Mouse (Mus musculus) midbrain, embryonic 10.5 days (tissue): ENCODE data around the gene Brsk1. TPM values are rescaled to one million over a fixed set of nuclear protein-coding genes. Genes with fewer than 3 reads are reported as not detected.

Source experiments
- DNase-seq: peaks from one replicate; pipeline ENCODE4 v3.0.0-alpha.2; 2017; ENCODE audit warnings: low spot score
- H3K27ac ChIP-seq: fragments of 300-500 bp; sonication (generic); replicated peaks from 2 replicates; pipeline ENCODE4 v1.5.1; 2016; ENCODE audit warnings: mild to moderate bottlenecking
- H3K27me3 ChIP-seq: fragments of 300-500 bp; sonication (generic); 2 replicates; pipeline ENCODE4 v1.6.1; 2016; ENCODE audit warnings: low read depth, mild to moderate bottlenecking; ENCODE audit not compliant: poor library complexity, severe bottlenecking
- H3K36me3 ChIP-seq: fragments of 300-500 bp; sonication (generic); 2 replicates; pipeline ENCODE4 v1.6.1; 2016; ENCODE audit warnings: mild to moderate bottlenecking, moderate library complexity
- H3K4me1 ChIP-seq: fragments of 300-500 bp; sonication (generic); 2 replicates; pipeline ENCODE4 v1.6.1; 2016
- H3K4me3 ChIP-seq: fragments of 300-500 bp; sonication (generic); 2 replicates; pipeline ENCODE4 v1.5.1; 2016; ENCODE audit warnings: mild to moderate bottlenecking, moderate library complexity
- H3K9me3 ChIP-seq: fragments of 300-500 bp; sonication (generic); replicated peaks from 2 replicates; pipeline ENCODE4 v1.6.1; 2016; ENCODE audit warnings: mild to moderate bottlenecking
- WGBS: fragments of 180-500 bp; shearing (Covaris S2); methylation state at CpG from one replicate; pipeline ENCODE4 v1.1.7; 2016; 5-methylcytosine and 5-hydroxymethylcytosine counted together
- polyA plus RNA-seq: library from polyadenylated mRNA; unstranded; fragments of >200 nt; fragmentation: Nextera tagmentation; extraction: Ambion mirVana; gene quantifications from 2 replicates; pipeline ENCODE4 v1.2.1, GENCODE M21; 2016

Brsk1 gene
- polyA plus RNA-seq, 1 experiment from 2014 or later: 1.7 TPM

DNA sequence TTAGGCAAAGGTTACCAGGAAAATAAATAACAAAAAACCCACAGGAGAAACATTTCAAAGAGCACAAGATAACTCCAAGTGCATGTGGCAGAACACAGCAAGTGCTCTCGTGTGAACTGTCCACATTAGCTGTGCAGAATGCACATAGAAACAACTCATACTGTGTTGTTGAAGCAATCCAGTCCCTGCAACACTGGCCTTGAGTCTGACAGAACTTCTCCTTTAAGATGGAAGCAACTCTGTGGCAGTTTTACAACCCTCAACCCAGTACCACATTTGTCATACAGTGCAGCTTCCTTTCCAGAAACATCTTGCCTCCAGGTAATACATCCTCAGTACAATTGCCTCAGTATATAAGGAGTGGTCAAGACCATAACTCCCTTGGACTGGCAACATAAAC lies 33.6 kb upstream of the Brsk1 start:
- DNase-seq: no peak
- no peak overlapping the region for H3K27ac ChIP-seq
- peak overlapping the region; percentile 91 for H3K4me3 ChIP-seq
- no peaks in the 10 kb centered on the region for H3K9me3 ChIP-seq
- 69% methylated on average over 1 of the region's 1 CpGs for WGBS
- peaks cover 29% of the 10 kb centered on the region for H3K36me3 ChIP-seq
- peaks cover 39% of the 10 kb centered on the region for H3K4me1 ChIP-seq
- no peaks in the 10 kb centered on the region for H3K27me3 ChIP-seq

- Histone ChIP-seq H3K4me1 (peaks cover 39% of the 10 kb centered on the region), H3K36me3 (peaks cover 28% of the 10 kb centered on the region), H3K4me3 (peak overlapping the region; percentile 91), H3K9me3 (no peaks in the 10 kb centered on the region), H3K27ac (peak overlapping the region; percentile 95), H3K27me3 (no peaks in the 10 kb centered on the region)
- DNase-seq: no peak
- WGBS: 55% methylated on average over 9 of the region's 9 CpGs
Measured at GRCm38 (mm10) chr7:4657521-4658127, 32.8 kb upstream of the Brsk1 start.

DNA sequence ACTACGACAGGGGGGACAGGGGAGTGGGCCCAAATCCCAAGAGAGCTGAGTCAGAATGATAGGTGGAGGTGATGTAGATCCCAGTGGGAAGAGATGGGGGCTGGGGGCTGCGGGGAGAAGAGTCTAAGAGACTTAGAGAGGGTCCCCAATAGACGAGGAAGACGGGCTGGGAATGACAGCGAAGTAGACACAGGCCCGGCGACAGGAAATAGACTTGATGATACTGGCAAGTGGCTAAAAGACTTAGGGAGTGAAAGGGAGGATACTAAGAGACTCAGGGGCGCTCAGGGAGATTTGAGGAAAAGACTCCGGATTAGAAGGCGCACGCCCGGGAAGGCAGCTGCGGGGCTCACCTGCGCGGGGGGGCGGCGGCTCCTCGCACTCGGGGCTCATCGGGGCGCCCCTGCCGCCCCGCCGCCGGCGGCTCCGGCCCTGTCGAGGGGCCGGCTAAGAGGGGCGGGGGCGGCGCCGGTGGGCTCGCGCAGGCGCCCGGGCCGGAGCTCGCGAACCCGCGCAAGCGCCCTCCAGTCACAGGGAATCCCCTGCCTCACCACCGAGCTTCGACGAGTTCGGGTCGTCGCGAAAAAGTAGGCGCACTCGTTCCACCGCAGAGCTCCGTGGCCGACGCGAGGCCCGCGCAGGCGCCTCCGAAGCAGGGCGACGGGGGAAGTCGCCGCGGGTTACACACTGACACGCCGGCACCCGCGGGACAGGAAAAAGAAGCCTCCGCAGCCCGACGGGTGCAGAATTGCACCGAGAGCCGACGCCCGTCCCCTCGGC lies 32.1 kb upstream of the Brsk1 start:
- Histone ChIP-seq H3K36me3 (peaks cover 25% of the 10 kb centered on the region), H3K4me1 (peaks cover 39% of the 10 kb centered on the region), H3K4me3 (peak overlapping the region; percentile 91), H3K27me3 (no peaks in the 10 kb centered on the region), H3K9me3 (no peaks in the 10 kb centered on the region), H3K27ac (peak overlapping the region; percentile 95)
- WGBS: under 1% methylated on average over 78 of the region's 78 CpGs
- no peak for DNase-seq

- peaks cover 24% of the 10 kb centered on the region for H3K36me3 ChIP-seq
- WGBS: under 1% methylated on average over 54 of the region's 54 CpGs
- H3K27me3 ChIP-seq: no peaks in the 10 kb centered on the region
- peaks cover 39% of the 10 kb centered on the region for H3K4me1 ChIP-seq
- peak within 1 kb of the TSS; percentile 95 for H3K27ac ChIP-seq
- no peaks in the 10 kb centered on the region for H3K9me3 ChIP-seq
- peak within 1 kb of the TSS; percentile 91 for H3K4me3 ChIP-seq
- DNase-seq: peak; percentile 95
Measured at GRCm38 (mm10) chr7:4658912-4659551, 31.4 kb upstream of the Brsk1 start, which contains the start of gene Ppp6r1. Ppp6r1 (minus strand) TSS chr7:4659019.

- 73% methylated on average over 3 of the region's 3 CpGs for WGBS
- peak overlapping the region; percentile 95 for H3K27ac ChIP-seq
- no peak for DNase-seq
- peak overlapping the region; percentile 91 for H3K4me3 ChIP-seq
- no peaks in the 10 kb centered on the region for H3K27me3 ChIP-seq
- H3K4me1 ChIP-seq: peaks cover 39% of the 10 kb centered on the region
- H3K9me3 ChIP-seq: 0 out of 2 replicates have a peak, but pooled peaks cover 4% of the 10 kb centered on the region
- H3K36me3 ChIP-seq: peaks cover 34% of the 10 kb centered on the region
Measured at GRCm38 (mm10) chr7:4659911-4660443, 30.4 kb upstream of the Brsk1 start.

GRCm38 (mm10) chr7:4663179-4663578 lies 27.2 kb upstream of the Brsk1 start:
- Histone ChIP-seq H3K27me3 (no peaks in the 10 kb centered on the region), H3K27ac (no peak overlapping the region), H3K4me3 (no peak overlapping the region), H3K4me1 (peaks cover 16% of the 10 kb centered on the region), H3K36me3 (peaks cover 64% of the 10 kb centered on the region), H3K9me3 (0 out of 2 replicates have a peak, but pooled peaks cover 4% of the 10 kb centered on the region)
- WGBS: 71% methylated on average over 8 of the region's 8 CpGs
- no peak for DNase-seq

DNA sequence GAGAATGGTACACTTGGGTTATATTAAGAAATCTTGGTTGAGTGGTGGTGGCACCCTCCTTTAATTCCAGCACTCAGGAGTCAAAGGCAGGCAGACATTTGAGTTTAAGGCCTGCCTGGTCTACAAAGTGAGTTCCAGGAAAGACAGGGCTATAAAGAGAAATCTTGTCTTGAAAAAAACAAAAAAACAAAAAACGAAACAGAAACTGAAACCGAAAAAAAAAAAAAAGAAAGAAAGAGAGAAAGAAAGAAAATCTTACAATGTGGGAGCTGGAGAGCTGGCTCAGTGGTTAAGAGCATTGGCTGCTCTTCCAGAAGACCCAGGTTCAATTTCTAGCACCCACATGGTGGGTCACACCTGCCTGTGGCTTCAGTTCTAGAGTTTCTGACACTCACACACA lies 26.7 kb upstream of the Brsk1 start:
- no peak for DNase-seq
- Histone ChIP-seq H3K4me3 (no peak overlapping the region), H3K4me1 (peaks cover 16% of the 10 kb centered on the region), H3K27ac (no peak overlapping the region), H3K9me3 (0 out of 2 replicates have a peak, but pooled peaks cover 4% of the 10 kb centered on the region), H3K36me3 (peaks cover 69% of the 10 kb centered on the region), H3K27me3 (no peaks in the 10 kb centered on the region)
- WGBS: 92% methylated on average over 2 of the region's 2 CpGs

DNA sequence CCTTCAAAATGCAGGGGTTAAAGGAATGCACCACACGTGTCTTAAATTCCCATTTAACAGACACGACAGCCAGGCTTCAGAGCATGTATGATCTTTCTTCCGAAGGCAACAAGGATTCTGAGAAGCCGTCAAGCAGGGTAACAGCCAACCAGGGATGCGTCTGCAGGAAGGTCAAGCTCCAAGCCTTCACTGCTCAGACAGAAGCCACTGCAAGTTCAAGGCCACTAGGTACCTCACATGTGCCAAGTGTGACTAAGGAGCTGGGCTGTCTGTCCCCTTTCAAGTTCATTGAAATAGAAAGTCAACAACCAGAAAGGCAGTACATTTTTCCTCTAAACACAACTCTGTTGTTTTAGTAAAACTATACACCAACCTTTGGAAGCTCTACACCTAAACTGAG lies 23.5 kb upstream of the Brsk1 start:
- 0 out of 2 replicates have a peak, but pooled peaks cover 4% of the 10 kb centered on the region for H3K9me3 ChIP-seq
- 96% methylated on average over 5 of the region's 5 CpGs for WGBS
- H3K36me3 ChIP-seq: peaks cover 90% of the 10 kb centered on the region
- no peak for DNase-seq
- no peak overlapping the region for H3K4me3 ChIP-seq
- no peaks in the 10 kb centered on the region for H3K27me3 ChIP-seq
- H3K27ac ChIP-seq: no peak overlapping the region
- H3K4me1 ChIP-seq: no peaks in the 10 kb centered on the region

DNA sequence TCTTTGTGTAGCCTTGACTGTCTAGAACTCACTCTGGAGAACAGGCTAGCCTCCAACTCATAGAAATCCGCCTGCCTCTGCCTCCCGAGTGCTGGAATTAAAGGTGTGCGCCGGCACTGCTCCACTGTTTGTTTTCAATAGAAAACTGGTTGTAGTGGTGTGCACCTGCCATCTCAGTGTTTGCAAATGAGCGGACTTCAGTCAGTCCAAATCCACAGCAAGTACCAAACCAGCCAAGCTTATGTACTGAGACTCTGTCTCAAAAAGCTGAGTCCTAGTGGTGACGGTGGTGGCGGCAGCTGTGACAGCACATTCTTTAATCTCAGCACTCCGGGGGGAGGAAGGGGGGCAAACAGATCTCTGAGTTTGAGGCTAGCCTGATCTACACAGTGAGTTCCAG lies 21.9 kb upstream of the Brsk1 start:
- Histone ChIP-seq H3K4me3 (no peak overlapping the region), H3K36me3 (peaks cover 91% of the 10 kb centered on the region), H3K27ac (no peak overlapping the region), H3K9me3 (0 out of 2 replicates have a peak, but pooled peaks cover 4% of the 10 kb centered on the region), H3K27me3 (no peaks in the 10 kb centered on the region), H3K4me1 (no peaks in the 10 kb centered on the region)
- 94% methylated on average over 8 of the region's 8 CpGs for WGBS
- no peak for DNase-seq

- H3K4me1 ChIP-seq: no peaks in the 10 kb centered on the region
- no peak for DNase-seq
- 0 out of 2 replicates have a peak, but pooled peaks cover 4% of the 10 kb centered on the region for H3K9me3 ChIP-seq
- peaks cover 93% of the 10 kb centered on the region for H3K36me3 ChIP-seq
- no peak overlapping the region for H3K4me3 ChIP-seq
- 94% methylated on average over 9 of the region's 9 CpGs for WGBS
- H3K27me3 ChIP-seq: no peaks in the 10 kb centered on the region
- H3K27ac ChIP-seq: no peak overlapping the region
Measured at GRCm38 (mm10) chr7:4669156-4669555, 21.2 kb upstream of the Brsk1 start.

- Histone ChIP-seq H3K9me3 (no peaks in the 10 kb centered on the region), H3K27ac (no peak overlapping the region), H3K4me3 (no peak overlapping the region), H3K4me1 (no peaks in the 10 kb centered on the region), H3K27me3 (no peaks in the 10 kb centered on the region), H3K36me3 (peaks cover 95% of the 10 kb centered on the region)
- WGBS: 92% methylated on average over 8 of the region's 8 CpGs
- no peak for DNase-seq
Measured at GRCm38 (mm10) chr7:4670655-4671255, 19.6 kb upstream of the Brsk1 start.

GRCm38 (mm10) chr7:4671956-4672355 lies 18.4 kb upstream of the Brsk1 start:
- 85% methylated on average over 4 of the region's 4 CpGs for WGBS
- Histone ChIP-seq H3K4me1 (no peaks in the 10 kb centered on the region), H3K4me3 (no peak overlapping the region), H3K9me3 (no peaks in the 10 kb centered on the region), H3K27me3 (no peaks in the 10 kb centered on the region), H3K27ac (no peak overlapping the region), H3K36me3 (peaks cover 92% of the 10 kb centered on the region)
- no peak for DNase-seq
